Mouse (Mus musculus) left cerebral cortex, adult 9 months (tissue): Measurements from ENCODE around the gene Etv3.

Source experiments
- DNase-seq, 2 experiments: peaks; one replicate each; pipeline ENCODE4 v3.0.0; 2022; ENCODE audit warnings: low spot score in 2 of 2

Gene Etv3

DNA sequence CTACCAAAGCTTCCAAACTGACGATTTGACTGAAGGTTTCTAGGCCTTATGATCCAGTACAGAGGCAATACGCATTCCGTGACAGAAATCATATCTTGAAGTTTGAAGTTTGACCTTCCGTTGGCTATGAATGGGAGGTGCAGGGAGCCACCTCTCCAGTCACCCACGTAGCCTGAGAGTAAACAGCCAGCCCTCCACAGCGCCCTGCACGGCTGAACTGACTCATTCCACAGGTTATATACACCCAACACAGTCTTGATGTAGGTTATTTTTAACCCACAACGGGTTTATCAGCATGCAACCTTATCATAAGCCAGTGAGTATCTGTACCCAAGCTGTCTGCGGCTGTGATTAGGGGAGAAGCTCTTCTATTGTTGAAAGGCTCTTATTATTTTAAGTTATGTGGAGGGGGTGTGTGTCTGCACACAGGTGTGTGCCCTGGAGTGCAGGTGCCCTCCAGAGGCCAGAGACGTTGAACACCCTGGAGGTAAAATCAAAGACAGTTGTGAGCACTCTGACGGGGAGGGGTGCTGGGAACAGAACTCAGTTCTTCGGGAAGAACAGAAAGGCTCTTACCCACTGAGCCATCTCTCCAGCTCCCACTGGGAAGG lies 31.6 kb downstream of the Etv3 start:
- DNase-seq: no peak

DNA sequence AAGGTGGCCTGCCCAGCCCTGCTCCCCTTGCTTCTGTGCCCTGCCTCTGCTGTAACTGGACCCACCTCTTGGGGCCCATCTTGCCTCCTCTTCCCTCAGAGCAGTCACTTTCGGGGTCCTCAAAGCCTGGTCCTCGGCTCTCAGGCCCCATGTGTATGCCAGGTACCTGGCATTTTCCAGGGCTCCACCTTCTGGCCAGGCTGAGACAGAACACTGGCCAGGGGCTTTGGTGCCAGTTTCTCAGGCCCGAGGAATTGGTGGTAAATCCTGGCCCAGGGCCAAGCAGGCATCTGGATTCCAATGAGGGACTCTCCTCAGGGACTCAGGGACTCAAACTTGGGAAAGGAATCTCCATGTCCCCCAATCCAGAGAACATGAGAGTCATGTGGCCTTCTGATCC lies 34.9 kb downstream of the Etv3 start:
- no peak for DNase-seq

- DNase-seq: no peak
Measured at GRCm38 (mm10) chr3:87561434-87561833, 36.2 kb downstream of the Etv3 start.

- peak; percentile 44 to 96 for DNase-seq
Measured at GRCm38 (mm10) chr3:87562370-87562769, 37.2 kb downstream of the Etv3 start.

- DNase-seq: no peak
Measured at GRCm38 (mm10) chr3:87563466-87563865, 38.3 kb downstream of the Etv3 start.

DNA sequence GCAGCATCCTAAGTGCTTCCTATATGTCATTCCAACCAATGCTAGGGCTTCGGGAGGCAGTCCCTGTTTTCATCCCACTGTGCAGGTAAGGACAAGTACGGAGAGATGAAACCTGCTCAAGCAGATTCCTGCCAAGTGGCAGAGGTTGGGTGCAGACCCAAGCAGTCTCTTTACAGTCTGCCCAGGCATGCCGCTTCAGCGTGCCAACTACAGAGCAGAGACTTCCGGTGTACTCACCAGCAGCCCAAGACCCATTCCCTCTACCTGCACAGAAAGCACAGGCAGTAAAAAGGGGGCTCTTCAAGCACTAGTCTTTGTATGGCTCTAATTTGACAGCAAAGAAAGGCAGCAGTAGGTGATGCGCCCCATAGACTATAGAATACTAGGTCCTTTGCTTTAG lies 40.4 kb downstream of the Etv3 start:
- no peak for DNase-seq

DNA sequence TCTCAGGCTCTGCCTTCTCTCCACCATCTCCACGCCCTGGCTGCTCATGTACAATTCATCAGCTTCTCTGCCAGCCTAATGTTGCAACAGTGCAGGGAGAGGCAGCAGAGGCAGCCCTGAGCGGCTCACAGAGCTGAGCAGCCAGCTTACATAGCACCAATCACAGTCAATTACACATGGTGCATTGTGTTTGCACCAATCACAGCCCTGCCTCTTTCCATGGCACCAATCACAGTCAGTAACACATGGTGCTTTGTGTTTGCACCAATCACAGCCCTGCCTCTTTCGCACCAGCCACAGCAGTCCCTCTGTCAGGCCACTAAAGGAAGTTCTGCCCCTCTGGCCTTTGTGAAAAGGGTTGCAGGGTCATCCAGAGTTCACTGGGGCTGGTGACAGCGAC lies 40.9 kb downstream of the Etv3 start:
- peak; percentile 90 to 96 for DNase-seq

- no peak for DNase-seq
Measured at GRCm38 (mm10) chr3:87567497-87567896, 42.3 kb downstream of the Etv3 start.

DNA sequence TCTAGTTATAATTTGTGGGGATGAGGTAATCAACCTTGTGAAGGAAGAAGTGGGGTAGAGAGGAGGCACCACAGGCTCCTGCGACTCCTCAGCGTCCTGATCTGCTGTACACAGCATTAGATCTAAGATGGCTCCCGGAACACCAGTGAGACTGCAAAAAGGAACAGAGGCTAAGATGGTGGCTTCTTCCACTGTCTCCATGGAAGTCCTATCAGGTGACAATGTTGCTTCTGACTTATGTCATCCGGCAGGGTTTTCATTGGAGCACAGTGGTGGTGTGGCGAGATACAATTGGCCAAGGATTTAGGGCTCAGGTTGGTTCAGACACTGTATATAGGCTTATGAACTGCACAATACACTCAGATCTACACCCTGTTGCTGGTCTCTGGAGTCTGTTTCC lies 43.5 kb downstream of the Etv3 start:
- no peak for DNase-seq

- no peak for DNase-seq
Measured at GRCm38 (mm10) chr3:87575766-87576165, 50.6 kb downstream of the Etv3 start.

DNA sequence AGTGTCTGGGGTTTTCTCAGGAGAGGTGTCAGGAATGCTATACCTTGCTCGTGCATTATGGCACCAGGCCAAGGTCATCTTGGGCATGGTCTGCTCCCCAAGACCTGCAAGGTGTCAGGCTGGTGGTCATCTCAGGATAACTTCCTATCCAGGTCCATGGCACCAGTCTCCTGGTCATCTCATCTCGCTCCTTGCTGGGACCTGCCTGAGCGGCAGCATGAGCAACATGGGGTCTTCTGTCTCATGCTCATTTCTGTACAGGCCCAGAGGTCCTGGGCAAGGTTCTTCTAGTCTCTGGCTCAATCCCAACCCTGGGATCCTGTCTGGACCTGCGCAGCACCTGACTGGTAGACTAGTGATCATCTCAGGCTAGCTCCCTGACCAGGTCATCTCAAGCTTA lies 57.1 kb downstream of the Etv3 start:
- no peak for DNase-seq
